Mouse (Mus musculus) stomach, postnatal 0 days (tissue): Measurements from ENCODE around the gene Zfp292. TPM values are rescaled to one million over a fixed set of nuclear protein-coding genes. Genes with fewer than 3 reads are reported as not detected.

Source experiments
- ATAC-seq: fragments of 200-750 bp; cut with Nextera tagmentation; 2 replicates; pipeline ENCODE4 v1.8.0; 2017; ENCODE audit not compliant: low FRiP score, low TSS enrichment
- DNase-seq: peaks from one replicate; pipeline ENCODE4 v3.0.0-alpha.2; 2016; ENCODE audit warnings: low spot score
- H3K27ac ChIP-seq: fragments of 300-500 bp; sonication (generic); replicated peaks from 2 replicates; pipeline ENCODE4 v1.5.1; 2014; ENCODE audit warnings: mild to moderate bottlenecking, control low read depth
- H3K27me3 ChIP-seq: fragments of 300-500 bp; sonication (generic); 2 replicates; pipeline ENCODE4 v1.6.1; 2014; ENCODE audit warnings: low read length; ENCODE audit not compliant: control insufficient read depth, insufficient read depth
- H3K36me3 ChIP-seq: fragments of 300-500 bp; sonication (generic); 2 replicates; pipeline ENCODE4 v1.6.1; 2014; ENCODE audit warnings: low read length, mixed read lengths; ENCODE audit not compliant: control insufficient read depth, insufficient read depth
- H3K4me1 ChIP-seq: fragments of 300-500 bp; sonication (generic); replicated peaks from 2 replicates; pipeline ENCODE4 v1.6.1; 2014; ENCODE audit warnings: antibody characterized with exemption; ENCODE audit not compliant: control insufficient read depth, insufficient read depth
- H3K4me2 ChIP-seq: fragments of 300-500 bp; sonication (generic); replicated peaks from 2 replicates; pipeline ENCODE4 v1.6.1; 2014; ENCODE audit warnings: low read depth, mild to moderate bottlenecking, control low read depth, moderate library complexity
- H3K4me3 ChIP-seq: fragments of 300-500 bp; sonication (generic); 2 replicates; pipeline ENCODE4 v1.5.1; 2014; ENCODE audit warnings: low read depth, low read length, control low read depth
- H3K9ac ChIP-seq: fragments of 300-500 bp; sonication (generic); 2 replicates; pipeline ENCODE4 v1.6.1; 2014; ENCODE audit warnings: mild to moderate bottlenecking, low read length, control low read depth, mixed read lengths
- H3K9me3 ChIP-seq: fragments of 300-500 bp; sonication (generic); 2 replicates; pipeline ENCODE4 v1.6.1; 2016; ENCODE audit warnings: low read length; ENCODE audit not compliant: control insufficient read depth
- CTCF ChIP-seq: IDR thresholded peaks from 2 replicates; pipeline ENCODE4 v1.5.1; 2016; ENCODE audit warnings: antibody characterized with exemption, low read depth, mild to moderate bottlenecking, moderate library complexity
- EP300 ChIP-seq: optimal IDR thresholded peaks from 2 replicates; pipeline ENCODE3; 2016; ENCODE audit warnings: antibody characterized with exemption
- WGBS: fragments of 180-500 bp; shearing (Covaris S2); extraction: QIAGEN DNeasy Blood & Tissue Kit; methylation state at CpG from one replicate; pipeline ENCODE4 v1.1.7; 2014; 5-methylcytosine and 5-hydroxymethylcytosine counted together
- polyA plus RNA-seq: library from polyadenylated mRNA; unstranded; fragments of >200 nt; fragmentation: Nextera tagmentation; extraction: Ambion mirVana; gene quantifications from 2 replicates; pipeline ENCODE4 v1.2.1, GENCODE M21; 2015

Zfp292 gene
- polyA plus RNA-seq, 1 experiment from 2014 or later, result 5.6 TPM

GRCm38 (mm10) chr4:34881851-34882250 is 909 bp downstream of the Zfp292 start:
- no peaks in the 10 kb centered on the region for H3K36me3 ChIP-seq
- H3K9me3 ChIP-seq, result no peaks in the 10 kb centered on the region
- peaks cover 2% of the 10 kb centered on the region; the same call in 1 of the 2 replicates for H3K4me1 ChIP-seq
- peak overlapping the region; percentile 93 for H3K9ac ChIP-seq
- H3K4me3 ChIP-seq, result peak overlapping the region; percentile 94
- WGBS, result 5% methylated on average over 4 of the region's 4 CpGs
- H3K4me2 ChIP-seq, result peak overlapping the region; percentile 85
- no peak for TF ChIP-seq EP300
- no peak for TF ChIP-seq CTCF
- H3K27me3 ChIP-seq, result no peaks in the 10 kb centered on the region
- H3K27ac ChIP-seq, result peak overlapping the region; percentile 98
- ATAC-seq (no peak), DNase-seq (no peak)

DNA sequence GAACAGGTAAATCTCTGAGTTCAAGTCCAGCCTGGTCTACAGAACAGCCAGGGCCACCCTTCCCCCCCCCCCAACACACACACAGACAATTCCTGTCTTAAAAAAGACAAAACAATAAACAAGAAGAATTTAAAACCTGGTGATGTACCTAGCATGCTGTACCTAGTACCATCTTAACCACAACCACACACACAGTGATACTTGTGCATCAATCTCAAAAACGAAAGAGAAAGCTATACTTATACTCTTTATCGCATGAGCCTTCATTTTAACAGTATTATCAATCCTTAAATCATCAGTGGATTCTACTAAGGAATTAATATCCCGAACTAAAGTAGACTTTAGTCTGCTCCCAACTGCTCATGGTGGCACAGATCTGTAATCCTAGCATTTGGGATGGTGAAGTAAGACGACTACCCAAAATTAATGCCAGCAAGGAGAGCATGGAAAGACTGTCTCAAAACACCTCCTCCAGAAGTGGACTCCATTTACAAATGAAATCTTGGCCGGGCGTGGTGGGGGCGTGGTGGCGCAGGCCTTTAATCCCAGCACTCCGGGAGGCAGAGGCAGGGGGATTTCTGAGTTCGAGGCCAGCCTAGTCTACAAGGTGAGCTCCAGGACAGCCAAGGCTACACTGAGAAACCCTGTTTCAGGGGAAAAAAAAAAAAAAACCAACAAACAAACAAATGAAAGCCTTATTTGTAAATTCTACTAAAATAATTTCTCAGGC is 1.7 kb downstream of the Zfp292 start:
- DNase-seq (no peak), ATAC-seq (no peak)
- Histone ChIP-seq H3K27me3 (no peaks in the 10 kb centered on the region), H3K4me3 (peak overlapping the region; percentile 94; the same call in 1 of the 2 replicates), H3K9me3 (no peaks in the 10 kb centered on the region), H3K27ac (no peak overlapping the region), H3K36me3 (no peaks in the 10 kb centered on the region), H3K4me2 (peak overlapping the region; percentile 85), H3K9ac (no peak overlapping the region), H3K4me1 (peaks cover 2% of the 10 kb centered on the region; the same call in 1 of the 2 replicates)
- 80% methylated on average over 10 of the region's 10 CpGs for WGBS
- TF ChIP-seq CTCF, result no peak
- no peak for TF ChIP-seq EP300

GRCm38 (mm10) chr4:34874234-34874633 is 8.5 kb downstream of the Zfp292 start:
- no peak for TF ChIP-seq EP300
- TF ChIP-seq CTCF, result no peak
- Histone ChIP-seq H3K36me3 (no peaks in the 10 kb centered on the region), H3K4me1 (0 out of 2 replicates have a peak, but pooled peaks cover 3% of the 10 kb centered on the region), H3K9me3 (no peaks in the 10 kb centered on the region), H3K4me2 (no peak overlapping the region), H3K9ac (no peak overlapping the region), H3K4me3 (no peak overlapping the region), H3K27me3 (no peaks in the 10 kb centered on the region), H3K27ac (no peak overlapping the region)
- 39% methylated on average over 1 of the region's 1 CpGs for WGBS
- ATAC-seq, result no peak
- no peak for DNase-seq

GRCm38 (mm10) chr4:34872896-34873495 is 9.8 kb downstream of the Zfp292 start:
- DNase-seq (no peak), ATAC-seq (no peak)
- Histone ChIP-seq H3K9me3 (no peaks in the 10 kb centered on the region), H3K36me3 (no peaks in the 10 kb centered on the region), H3K4me3 (no peak overlapping the region), H3K4me1 (0 out of 2 replicates have a peak, but pooled peaks cover 3% of the 10 kb centered on the region), H3K9ac (no peak overlapping the region), H3K27ac (no peak overlapping the region), H3K27me3 (no peaks in the 10 kb centered on the region), H3K4me2 (no peak overlapping the region)
- WGBS, result 74% methylated on average over 4 of the region's 4 CpGs
- TF ChIP-seq CTCF (no peak), EP300 (no peak)

DNA sequence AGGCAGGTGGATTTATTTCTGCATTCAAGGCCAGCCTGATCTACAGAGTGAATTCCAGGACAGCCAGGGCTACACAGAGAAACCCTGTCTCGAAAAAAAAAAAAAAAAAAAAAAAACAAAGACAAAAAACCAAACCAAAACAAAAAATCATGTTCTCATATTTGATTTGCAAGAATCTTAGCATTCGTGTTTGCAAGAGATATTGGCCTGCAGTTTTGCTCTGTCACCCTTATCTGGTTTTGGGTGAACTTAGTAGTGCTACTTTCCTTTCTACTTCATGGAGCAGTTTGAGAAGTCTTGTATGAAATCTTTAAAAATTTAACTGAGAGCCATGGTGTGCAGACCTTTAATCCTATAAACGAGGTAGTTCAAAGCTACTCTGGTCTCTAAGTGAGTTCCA is 12.9 kb downstream of the Zfp292 start:
- H3K4me3 ChIP-seq, result no peak overlapping the region
- 73% methylated on average over 3 of the region's 3 CpGs for WGBS
- no peaks in the 10 kb centered on the region for H3K36me3 ChIP-seq
- H3K9ac ChIP-seq, result no peak overlapping the region
- no peak for DNase-seq
- no peak overlapping the region for H3K27ac ChIP-seq
- no peak for ATAC-seq
- H3K9me3 ChIP-seq, result no peaks in the 10 kb centered on the region
- 0 out of 2 replicates have a peak, but pooled peaks cover 3% of the 10 kb centered on the region for H3K4me1 ChIP-seq
- TF ChIP-seq EP300 (no peak), CTCF (no peak)
- H3K4me2 ChIP-seq, result no peak overlapping the region
- H3K27me3 ChIP-seq, result no peaks in the 10 kb centered on the region

GRCm38 (mm10) chr4:34861438-34861837 is 21.3 kb downstream of the Zfp292 start:
- no peak for ATAC-seq
- no peaks in the 10 kb centered on the region for H3K9me3 ChIP-seq
- H3K27ac ChIP-seq, result no peak overlapping the region
- no peaks in the 10 kb centered on the region for H3K36me3 ChIP-seq
- H3K4me3 ChIP-seq, result no peak overlapping the region
- no peak for TF ChIP-seq EP300
- no peak for TF ChIP-seq CTCF
- DNase-seq, result no peak
- 67% methylated on average over 3 of the region's 3 CpGs for WGBS
- H3K9ac ChIP-seq, result no peak overlapping the region
- H3K4me2 ChIP-seq, result no peak overlapping the region
- no peaks in the 10 kb centered on the region for H3K4me1 ChIP-seq
- H3K27me3 ChIP-seq, result no peaks in the 10 kb centered on the region
